Mouse (Mus musculus): ENCODE measurements around the gene Syn3.

Syn3 gene

DNA sequence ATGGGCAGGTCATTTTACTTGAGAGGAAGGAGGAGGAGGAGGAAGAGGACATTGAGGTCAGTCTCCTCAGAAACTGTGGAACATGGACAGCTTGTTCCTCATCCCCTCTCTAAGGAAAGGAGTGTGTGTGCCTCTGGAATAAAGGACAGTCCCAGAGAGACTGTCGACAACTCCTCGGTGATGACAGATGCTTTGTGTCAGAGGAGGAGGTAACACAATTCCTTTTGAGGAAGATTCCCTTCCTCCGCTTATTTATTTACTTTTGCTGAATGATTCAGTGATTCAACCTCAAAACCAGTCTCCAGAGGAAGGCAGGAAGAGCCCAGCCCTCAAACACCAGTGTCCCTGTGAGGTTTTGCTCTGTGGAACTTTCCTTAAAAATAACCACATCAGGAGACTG, 228.4 kb downstream of the Syn3 start:
- no peak for DNase-seq

DNA sequence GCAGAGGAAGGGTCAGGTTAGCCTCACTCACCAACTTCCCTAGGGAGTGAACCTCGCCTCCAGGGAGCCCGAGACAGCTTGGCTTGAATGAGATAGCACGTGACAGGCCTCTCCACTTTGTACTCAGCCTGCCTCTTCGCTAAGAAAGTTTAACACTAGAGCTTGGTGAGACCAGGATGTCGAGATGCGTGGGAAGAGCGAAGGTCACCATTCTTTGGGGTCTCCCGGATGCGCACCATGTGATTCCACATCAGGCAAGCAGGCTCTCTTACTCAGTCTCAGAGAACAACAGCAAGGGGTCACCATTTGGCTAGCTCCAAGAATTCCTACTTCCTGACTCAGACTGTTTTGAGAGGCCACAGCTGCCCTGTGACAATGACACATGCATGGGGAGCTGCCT, 234.1 kb downstream of the Syn3 start:
- no peak for DNase-seq

GRCm38 (mm10) chr10:86261725-86262124, 237.0 kb downstream of the Syn3 start:
- peak; percentile 38 for DNase-seq

DNA sequence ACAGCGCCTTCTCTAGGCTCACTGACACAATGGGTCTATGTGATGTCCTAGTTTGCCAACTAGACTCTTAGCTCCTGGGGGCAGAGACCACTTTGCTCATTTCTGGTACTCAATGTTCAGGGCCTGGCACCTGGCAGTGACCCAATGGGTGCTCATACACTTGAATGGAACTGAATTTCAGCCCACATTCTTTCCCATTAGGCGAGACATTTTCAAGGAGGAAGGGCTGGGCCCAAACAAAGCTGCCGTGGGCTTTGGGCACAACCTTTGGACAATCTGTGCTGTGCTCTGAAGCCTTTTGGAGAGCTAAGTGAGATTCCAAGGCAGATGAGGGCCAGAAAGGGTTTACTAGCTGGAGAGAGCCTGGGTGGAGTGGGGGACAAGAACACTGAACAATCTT, 239.7 kb downstream of the Syn3 start:
- no peak for DNase-seq

- DNase-seq = no peak
Measured at GRCm38 (mm10) chr10:86258046-86258445, 240.7 kb downstream of the Syn3 start.

GRCm38 (mm10) chr10:86257045-86257444, 241.7 kb downstream of the Syn3 start:
- DNase-seq = no peak

GRCm38 (mm10) chr10:86256221-86256620, 242.5 kb downstream of the Syn3 start:
- peak; percentile 77 for DNase-seq

- no peak for DNase-seq
Measured at GRCm38 (mm10) chr10:86250149-86250922, 248.4 kb downstream of the Syn3 start.

DNA sequence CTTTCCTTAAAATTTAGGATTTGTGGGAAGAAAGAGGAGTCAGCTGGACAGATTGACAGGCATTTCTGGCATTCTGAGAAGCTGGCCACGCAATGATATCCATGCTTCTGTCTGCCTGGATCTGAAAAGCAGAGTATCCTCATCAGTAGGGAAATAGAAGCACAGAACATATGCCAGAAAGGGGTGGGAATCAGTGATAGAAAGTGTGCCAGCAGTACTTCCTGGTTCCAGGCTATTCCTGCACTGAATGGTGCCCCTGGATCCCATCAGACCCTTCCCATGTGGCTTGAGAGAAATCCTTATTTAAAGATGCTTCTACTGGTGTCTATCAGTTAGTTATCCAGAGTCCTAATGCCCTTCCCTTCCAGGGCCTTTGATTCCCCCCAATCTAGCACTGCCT, 249.4 kb downstream of the Syn3 start:
- no peak for DNase-seq

DNA sequence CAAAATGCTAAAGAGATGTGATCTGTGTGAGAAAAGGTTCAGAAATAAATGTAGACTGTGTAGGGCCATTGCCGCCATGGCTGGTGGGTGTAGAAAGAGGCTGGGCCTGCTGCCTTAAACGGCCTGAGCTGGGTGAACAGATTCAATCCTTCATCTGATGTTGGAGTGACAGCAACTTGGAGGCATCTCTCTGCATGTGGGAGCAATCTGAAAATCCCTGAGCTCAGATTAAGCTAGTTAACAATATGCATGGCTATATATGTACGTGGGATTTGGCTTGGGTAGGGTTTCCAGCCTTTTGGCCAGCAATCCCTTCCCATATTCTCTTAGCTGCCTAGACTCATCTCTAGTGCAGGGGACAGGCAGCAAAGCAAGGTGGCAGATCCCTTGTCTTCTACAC, 249.9 kb downstream of the Syn3 start:
- no peak for DNase-seq

DNA sequence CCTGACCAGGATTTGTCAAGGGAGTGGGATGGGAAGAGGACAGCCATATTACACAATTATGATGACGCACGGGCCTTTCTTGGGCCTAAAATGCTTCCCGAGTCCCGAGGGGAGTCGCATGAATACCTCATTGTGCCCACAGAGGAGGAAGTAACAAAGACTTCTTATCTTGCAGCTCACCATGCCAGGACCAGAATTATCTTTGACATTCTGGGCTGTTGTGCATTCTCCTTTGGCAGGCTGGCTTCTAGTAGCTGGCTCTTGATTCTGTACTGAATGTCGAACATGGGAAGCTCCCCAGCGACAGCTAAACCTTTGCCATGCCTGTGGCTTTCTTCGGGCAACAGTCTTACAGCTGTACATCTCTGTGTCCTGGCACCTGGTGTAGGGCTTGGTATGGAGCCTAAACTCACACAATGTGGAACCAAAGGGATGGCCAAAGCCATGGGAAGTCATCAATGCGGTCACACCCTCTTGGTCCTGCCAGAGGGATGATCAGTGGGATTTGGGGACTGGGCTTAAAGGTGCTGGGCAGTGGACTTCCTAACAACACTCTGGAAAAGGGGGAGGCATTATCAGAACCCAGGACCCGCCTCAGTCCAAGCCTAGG, 250.5 kb downstream of the Syn3 start:
- no peak for DNase-seq

- DNase-seq = no peak
Measured at GRCm38 (mm10) chr10:86245396-86245795, 253.3 kb downstream of the Syn3 start.

- DNase-seq = no peak
Measured at GRCm38 (mm10) chr10:86243525-86243924, 255.2 kb downstream of the Syn3 start.

GRCm38 (mm10) chr10:86242721-86243120, 256.0 kb downstream of the Syn3 start:
- no peak for DNase-seq

GRCm38 (mm10) chr10:86230006-86230405, 268.7 kb downstream of the Syn3 start:
- no peak for DNase-seq

- DNase-seq = no peak
Measured at GRCm38 (mm10) chr10:86225480-86225879, 273.2 kb downstream of the Syn3 start.

GRCm38 (mm10) chr10:86218984-86219383, 279.7 kb downstream of the Syn3 start:
- DNase-seq = no peak

- DNase-seq = no peak
Measured at GRCm38 (mm10) chr10:86216836-86217235, 281.9 kb downstream of the Syn3 start.

- DNase-seq = no peak
Measured at GRCm38 (mm10) chr10:86212062-86212461, 286.6 kb downstream of the Syn3 start.

DNA sequence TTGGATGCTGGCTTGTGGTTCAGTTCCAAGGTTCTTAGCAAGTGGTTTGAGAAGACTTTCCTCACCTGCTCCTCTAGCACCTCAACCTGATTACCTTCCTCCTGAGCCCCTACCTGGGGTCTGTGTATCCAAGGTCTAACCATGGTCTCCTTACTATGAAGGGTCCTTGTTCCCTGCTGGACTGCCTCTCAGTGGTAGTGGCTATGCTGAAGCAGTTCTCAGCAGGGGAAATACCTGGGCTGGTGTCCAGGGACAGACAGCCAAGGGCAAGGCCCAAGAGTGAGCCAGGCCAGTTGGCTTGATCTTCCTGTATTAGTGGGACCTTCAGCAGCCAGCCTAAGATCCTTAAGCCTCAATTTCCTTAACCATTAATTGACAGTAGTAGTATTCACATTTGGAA, 294.8 kb downstream of the Syn3 start:
- no peak for DNase-seq

- no peak for DNase-seq
Measured at GRCm38 (mm10) chr10:86203175-86203574, 295.5 kb downstream of the Syn3 start.

- DNase-seq = no peak
Measured at GRCm38 (mm10) chr10:86201826-86202225, 296.9 kb downstream of the Syn3 start.

GRCm38 (mm10) chr10:86201006-86201405, 297.7 kb downstream of the Syn3 start:
- DNase-seq = no peak

DNA sequence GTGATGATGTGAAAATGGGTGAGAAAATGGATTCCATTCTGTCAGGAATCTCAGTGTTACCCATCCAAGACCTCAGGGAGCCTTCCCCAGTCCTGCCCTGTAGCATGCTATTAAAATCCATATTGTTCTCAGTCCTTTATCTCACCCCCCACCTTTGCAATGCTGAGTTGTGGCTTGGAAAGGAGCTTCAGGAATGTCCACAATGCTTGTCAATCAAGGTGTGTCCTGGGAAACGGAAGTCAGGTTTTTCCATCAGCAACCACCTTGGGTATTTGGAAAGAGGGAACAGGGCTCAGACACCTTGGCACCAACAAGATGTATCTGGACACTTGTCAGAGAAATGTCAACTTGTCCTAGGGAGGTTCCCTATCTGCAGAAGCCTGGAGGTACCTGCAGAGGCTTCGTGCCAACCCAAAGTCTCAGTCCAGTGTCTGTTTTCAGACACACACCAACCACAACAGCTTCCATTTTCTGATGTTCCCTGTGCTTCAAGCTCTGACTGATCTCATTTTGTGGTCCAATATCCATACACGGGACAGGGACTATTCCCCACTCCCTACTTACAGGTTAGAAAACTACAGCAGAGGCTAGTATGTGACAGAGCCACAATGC, 302.2 kb downstream of the Syn3 start:
- no peak for DNase-seq

Measured in layer of hippocampus, adult 9-11 months (tissue).